Mouse (Mus musculus) layer of hippocampus, adult 2 months (tissue): ENCODE data around the gene Heca. TPM values are rescaled to one million over a fixed set of nuclear protein-coding genes. Genes with fewer than 3 reads are reported as not detected.
A peak's percentile ranks its signal among the peaks of the same experiment; 100 is the strongest.
"Not testable (repeated sequence)": the region's sequence is repeated elsewhere in the genome, so short reads cannot be mapped to it uniquely, and the experiment has no call there.

Experiments used
- DNase-seq, 2 experiments: peaks; one replicate each; pipeline ENCODE4 v3.0.0; 2022; ENCODE audit warnings: low spot score in 2 of 2
- H3K27ac ChIP-seq: fragments of 200-600 bp; 2 replicates; pipeline ENCODE4 v1.8.1; 2022
- H3K4me3 ChIP-seq: fragments of 200-600 bp; 2 replicates; pipeline ENCODE4 v1.8.1; 2022; ENCODE audit warnings: mild to moderate bottlenecking
- CTCF ChIP-seq: fragments of 200-600 bp; conservative IDR thresholded peaks from 2 replicates; pipeline ENCODE4 v1.8.1; 2022; ENCODE audit warnings: antibody characterized with exemption, mild to moderate bottlenecking, moderate library complexity
- total RNA-seq, 2 experiments: library from RNA; stranded (reverse); gene quantifications; 2 replicates each; pipeline ENCODE4 v1.2.3; 2021

Gene Heca
- total RNA-seq, 2 experiments from 2014 or later: 25.8 to 30.3 TPM

DNA sequence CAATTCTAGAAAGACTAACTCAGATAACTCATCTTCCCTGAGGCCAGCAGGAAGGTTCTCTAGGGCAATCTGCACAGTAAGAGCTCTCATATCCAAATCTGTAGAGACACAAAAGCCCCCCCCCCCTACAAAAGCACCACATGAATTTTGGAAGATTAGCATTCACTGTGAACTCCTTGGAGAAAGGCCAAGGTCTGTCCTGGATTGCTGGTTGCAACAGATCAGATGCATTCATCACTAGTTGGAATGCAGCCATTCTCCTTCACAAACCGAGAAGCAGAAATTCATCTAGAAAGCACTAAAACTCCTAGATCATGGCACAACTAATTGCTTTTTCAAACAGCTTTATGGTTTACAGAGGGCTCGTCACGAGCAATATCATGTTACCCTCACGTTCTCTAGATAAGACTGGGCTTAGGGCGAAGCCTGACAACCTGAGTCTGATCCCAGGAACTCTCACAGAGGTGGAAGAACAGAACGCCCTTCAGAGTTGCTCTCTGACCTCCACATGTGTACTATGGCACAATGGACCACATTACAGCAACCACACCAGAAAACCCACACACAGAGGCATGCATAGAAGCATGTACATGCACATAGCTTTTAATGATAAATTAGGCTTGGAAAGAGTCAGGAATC is 17.3 kb downstream of the Heca start:
- DNase-seq: peak; percentile 42 to 47
- H3K4me3 ChIP-seq: no peak overlapping the region
- no peak overlapping the region for H3K27ac ChIP-seq
- no peak for TF ChIP-seq CTCF

DNA sequence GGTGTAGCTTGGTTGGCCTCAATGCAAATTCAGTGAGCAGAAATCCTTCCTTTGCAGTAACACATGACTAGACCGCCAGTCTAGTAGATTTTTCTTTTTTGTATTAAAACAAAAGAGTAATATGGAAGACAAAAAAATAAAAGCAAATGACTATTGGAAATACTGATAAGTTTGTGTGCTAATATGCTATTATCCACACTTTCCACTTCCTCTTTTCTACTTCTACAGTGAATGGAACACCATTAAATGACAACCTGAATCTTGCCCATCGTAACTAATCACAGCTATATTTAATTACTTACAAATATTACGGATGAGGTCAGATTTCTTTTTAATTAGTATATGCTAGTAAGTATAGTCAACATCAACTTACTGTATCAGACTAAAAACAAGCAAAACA is 22.7 kb downstream of the Heca start:
- TF ChIP-seq CTCF: no peak
- no peak for DNase-seq
- H3K4me3 ChIP-seq: no peak overlapping the region
- H3K27ac ChIP-seq: no peak overlapping the region

DNA sequence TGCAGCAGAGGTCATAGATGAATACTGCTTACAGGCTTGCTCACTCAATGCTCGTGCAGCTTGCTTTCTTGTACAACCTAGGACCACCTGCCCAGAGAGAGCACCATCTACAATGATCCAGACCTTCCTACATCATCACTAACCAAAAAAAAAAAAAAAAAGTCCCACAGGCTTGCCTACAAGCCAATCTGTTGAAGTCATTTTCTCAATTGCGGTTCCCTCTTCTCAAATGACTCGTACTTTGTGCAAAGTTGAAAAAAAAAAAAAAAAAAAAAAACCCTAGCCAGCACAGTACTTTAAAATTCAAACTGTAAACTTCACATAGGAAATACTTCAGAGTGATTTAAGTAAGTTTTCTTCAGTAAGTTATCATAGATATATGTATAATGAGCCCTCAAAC is 23.7 kb downstream of the Heca start:
- no peak for DNase-seq
- Histone ChIP-seq H3K27ac (no peak overlapping the region), H3K4me3 (no peak overlapping the region)
- no peak for TF ChIP-seq CTCF

DNA sequence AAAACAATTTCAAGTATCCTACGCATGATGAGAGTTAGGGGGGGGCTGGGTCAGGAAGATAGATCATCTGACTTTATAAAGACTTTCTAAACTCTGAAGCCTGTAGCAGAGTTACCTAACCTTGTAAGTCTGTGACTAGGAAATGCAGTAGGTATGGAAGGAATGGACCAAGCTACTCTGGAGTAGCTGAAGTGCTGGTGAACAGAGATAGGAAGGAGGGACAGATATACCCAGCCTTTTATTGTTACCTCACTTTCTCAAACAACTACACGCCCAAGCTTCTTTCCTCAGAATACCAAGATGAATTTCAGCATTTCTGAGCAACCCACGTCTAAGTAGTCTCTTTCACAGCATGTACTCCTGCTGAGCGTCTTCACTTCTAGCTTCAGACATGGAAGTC is 26.5 kb downstream of the Heca start:
- no peak for TF ChIP-seq CTCF
- DNase-seq: no peak
- no peak overlapping the region for H3K27ac ChIP-seq
- H3K4me3 ChIP-seq: no peak overlapping the region

DNA sequence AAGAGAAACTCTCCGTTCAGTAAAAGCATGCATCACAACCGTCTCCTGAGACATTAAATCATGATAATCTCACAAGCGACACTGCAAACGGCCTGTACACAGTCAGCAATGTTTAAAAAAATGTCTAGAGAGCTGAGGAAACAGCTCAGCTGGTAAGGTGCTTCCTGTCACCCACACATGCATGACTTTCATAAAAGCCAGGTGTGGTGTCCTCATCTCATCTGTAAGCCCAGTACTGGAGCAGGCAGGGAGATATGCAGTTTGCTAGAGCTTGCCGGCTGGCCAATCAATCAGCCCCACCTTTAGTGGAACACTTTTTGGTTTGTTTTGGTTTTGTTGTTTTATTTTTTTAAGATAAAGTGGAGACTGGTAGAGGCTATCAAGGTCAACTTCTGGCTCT is 27.9 kb downstream of the Heca start:
- no peak for TF ChIP-seq CTCF
- Histone ChIP-seq H3K27ac (no peak overlapping the region), H3K4me3 (no peak overlapping the region)
- DNase-seq: no peak

DNA sequence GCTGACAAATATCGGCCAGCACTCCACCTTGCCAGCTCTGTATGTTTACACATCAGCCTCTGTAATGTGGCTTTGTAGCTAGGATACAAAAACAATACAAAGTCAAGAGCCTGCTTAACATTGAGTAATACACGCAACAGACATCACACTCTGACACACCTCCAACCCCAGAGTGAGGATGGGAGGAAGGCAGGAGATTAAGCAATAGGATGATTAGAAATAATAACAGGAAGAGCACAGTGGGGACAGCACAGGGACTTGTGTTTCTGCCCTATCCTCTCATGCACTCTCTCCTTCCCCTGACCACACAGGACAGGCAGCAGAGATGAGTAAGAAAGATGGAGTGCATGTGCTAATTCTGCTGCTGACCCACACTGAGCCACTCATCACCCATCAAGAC is 28.8 kb downstream of the Heca start:
- no peak for TF ChIP-seq CTCF
- Histone ChIP-seq H3K4me3 (no peak overlapping the region), H3K27ac (no peak overlapping the region)
- no peak for DNase-seq

DNA sequence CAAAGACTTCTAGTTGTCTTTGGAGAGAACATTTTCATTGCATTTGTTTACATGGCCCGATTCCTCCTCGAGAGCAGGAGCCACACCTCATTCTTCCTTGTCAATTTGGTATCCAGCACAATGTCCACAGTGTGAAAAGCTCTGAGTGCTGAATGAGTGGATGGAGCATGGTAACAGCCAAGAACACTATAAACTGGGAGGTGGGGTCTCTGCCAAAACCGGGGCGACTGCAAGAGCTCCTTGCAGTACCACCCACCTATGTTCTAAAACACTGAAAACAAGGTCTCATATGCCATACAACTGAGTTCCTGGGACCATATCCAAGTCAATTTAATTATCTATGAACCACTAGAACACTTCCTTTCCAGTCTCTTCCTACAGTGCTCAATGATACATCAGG is 39.1 kb downstream of the Heca start:
- Histone ChIP-seq H3K4me3 (no peak overlapping the region), H3K27ac (peak overlapping the region; percentile 44; the same call in 1 of the 2 replicates)
- peak; percentile 55 to 66 for DNase-seq
- no peak for TF ChIP-seq CTCF

DNA sequence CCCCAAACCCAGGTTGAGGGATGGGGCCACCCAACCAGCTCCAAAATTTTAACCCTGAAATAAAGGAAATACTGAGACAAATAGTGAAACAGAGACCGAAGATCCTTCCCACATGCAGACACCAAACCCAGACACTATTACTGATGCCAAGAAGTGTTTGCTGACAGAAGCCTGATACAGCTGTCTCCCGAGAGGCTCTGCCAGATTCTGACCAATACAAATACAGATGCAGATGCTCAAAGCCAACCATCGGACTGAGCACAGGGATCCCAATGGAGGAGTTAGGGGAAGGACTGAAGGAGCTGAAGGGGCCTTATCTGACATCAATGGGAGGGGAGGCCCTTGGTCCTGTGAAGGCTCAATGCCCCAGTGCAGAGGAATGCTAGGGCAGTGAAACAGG is 41.5 kb downstream of the Heca start:
- DNase-seq, H3K27ac ChIP-seq, H3K4me3 ChIP-seq: not testable (repeated sequence)

DNA sequence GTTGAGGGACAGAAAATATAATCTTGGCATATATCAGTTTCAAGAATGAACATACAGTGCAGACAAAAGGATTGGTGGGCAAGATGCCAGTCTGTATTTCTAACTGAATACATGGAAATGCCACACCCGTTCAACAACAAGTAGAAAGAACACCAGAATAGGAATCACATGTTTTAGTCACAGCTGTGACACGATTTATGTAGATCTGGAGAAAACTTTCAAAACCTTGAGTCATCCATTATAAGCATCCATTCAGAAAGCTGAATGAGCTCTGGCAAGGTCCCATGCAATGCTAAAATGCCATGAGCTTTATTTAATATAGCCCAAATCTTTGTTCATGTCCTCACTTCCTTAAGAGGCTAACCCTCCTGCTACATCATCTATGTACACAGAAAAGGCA is 44.4 kb downstream of the Heca start:
- TF ChIP-seq CTCF: no peak
- Histone ChIP-seq H3K4me3 (no peak overlapping the region), H3K27ac (no peak overlapping the region)
- no peak for DNase-seq

DNA sequence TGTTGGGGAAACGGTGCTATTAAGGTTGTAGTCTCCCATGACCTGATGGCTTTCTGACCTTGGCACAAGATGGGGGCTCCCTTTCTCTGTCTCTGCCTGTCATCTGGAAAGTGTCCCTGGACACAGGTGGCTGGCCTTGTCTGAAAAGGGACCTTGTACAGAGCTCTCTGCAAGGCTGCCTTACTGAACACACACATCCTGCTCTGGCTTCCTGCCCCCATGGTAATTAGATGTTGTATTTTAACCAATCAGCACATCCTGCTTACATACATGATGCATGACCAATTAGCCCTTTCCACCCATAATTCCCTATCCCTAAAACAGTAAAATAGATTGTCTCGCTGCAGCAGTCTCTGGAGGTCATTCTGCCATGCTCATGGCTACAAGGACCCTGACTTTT is 67.1 kb downstream of the Heca start:
- no peak for DNase-seq
- TF ChIP-seq CTCF: no peak
- Histone ChIP-seq H3K27ac (no peak overlapping the region), H3K4me3 (no peak overlapping the region)

DNA sequence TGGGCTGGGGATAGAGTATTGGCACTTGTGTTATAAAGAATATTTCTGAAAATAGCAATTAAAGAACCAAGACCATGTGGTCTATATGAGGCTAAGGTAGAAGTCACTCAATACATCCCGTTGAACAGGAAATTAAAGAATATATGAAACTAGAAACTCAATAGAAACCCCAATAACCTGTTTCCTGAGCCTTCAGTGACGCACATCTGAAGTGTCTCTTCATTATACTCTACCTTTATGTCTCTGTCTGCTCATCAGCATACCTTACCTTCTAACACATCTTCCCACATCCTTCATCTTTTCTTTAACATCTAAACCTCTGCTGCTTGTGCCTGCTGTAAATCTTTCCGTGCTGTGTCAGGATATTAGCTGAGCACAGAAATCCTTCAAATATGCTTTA is 67.8 kb downstream of the Heca start:
- no peak for DNase-seq
- Histone ChIP-seq H3K27ac (no peak overlapping the region), H3K4me3 (no peak overlapping the region)
- TF ChIP-seq CTCF: no peak

DNA sequence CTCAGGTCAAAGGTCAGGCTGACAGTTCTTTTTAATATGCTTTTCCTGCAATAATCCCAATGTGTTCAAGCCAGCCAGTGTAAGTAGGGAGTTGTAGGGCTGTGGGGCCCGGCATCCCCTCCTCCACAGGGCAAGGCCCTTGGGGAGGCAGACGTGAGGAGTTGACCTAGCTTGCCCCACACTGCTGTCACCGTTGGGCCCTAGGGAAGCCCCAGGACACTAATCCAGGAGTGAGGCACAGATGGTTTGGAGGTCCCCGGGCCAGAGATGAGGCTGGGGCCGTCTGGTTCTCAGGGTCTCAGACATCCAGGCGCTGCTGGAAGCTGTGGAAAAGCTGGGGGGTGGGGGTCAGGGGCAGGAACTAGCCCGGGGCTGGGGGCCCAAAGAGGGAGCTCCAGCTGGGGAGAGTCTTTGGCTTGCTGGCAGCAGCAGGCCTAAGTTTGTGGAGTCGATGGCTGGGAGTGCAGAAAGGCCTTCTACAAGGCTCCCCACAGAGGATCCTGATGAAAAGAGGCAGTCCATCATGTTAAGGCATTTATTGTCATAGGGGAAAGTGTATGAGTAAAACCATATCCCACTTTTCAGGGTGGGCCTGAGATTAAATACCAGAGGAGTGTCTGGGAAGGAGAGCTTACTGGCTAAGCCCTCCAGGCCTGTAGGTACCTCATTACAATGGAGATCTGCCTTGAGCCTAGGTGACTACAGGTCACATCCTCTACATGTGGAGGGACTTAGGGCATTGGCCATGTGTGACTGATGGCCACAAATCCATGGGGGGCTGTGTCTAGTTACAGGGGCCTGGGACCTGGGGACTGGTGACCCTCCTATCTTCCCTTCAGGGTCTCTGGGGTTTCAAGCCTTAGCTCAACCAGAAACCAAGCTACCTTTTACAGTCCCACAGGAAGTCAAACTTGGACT is 69.6 kb downstream of the Heca start:
- H3K4me3 ChIP-seq: no peak overlapping the region
- no peak for TF ChIP-seq CTCF
- DNase-seq: no peak

DNA sequence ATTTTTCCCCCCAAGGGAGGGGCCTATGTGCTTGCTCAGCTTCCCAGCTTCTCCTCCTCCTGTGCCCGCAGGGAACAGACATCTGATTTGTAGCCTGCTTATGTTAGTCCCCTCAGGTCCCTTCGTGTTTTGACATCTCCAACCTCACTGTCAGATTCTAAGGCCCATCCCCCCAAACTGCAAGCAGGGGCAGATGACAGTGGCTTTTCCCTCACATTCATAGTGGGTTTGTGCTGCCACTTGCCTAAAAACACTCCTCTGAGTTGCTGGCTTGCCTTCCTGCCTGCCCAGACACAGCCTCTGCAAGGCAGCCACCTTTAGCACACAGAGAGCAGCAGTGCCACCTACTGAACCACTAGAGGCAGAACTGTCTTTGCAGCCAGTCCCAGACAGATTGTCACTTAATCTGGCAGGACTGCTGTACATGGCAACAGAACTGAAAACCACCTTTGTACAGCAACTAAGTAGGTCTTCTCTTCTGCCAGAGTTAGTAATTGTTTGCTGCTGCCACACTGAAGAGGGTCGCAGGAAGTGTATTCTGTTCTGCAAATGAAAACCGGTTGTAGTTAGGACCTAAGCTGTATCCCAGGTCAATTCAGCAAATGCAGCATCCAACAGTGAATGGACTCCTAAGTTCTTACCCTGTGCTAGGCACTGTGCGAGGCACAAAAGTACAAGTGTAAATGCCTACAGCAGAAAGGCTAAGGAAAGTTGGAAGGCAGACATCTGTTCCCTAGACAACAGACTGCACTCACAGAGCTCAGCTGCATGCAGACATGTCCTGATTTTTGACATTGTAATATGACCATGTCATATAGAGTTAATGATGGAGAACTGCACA is 77.8 kb downstream of the Heca start:
- TF ChIP-seq CTCF: peak; percentile 95
- peak; percentile 72 to 76 for DNase-seq
- Histone ChIP-seq H3K27ac (no peak overlapping the region), H3K4me3 (no peak overlapping the region)

More for the DNA sequence above, 69.6 kb downstream of the Heca start:
- no peak overlapping the region for H3K27ac ChIP-seq
